Mouse (Mus musculus) kidney, postnatal 14 days (tissue): Measurements from ENCODE around the gene Nr1h4.

ENCODE experiments used
- DNase-seq: peaks from one replicate; pipeline ENCODE4 v3.0.0; 2022; ENCODE audit warnings: mixed read lengths

The Nr1h4 gene

DNA sequence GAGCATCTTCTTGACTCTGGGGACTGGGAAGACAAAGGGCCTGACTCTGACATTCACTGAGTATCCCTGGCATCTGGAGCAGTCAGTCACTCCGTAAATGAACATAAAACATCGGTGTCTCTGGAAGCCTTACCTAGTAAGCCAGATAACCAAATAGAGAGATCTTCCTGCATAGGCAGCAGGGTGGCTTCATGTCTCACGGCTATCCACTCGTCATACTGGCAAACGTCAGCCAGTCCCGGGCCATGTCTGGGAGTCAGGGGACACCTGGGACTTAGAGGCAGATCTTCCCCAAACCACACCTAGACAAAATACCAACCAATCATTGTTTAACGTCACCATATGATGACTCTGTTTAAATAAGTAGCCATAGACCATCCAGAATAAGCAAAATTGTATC is 102.6 kb downstream of the Nr1h4 start:
- DNase-seq = no peak

DNA sequence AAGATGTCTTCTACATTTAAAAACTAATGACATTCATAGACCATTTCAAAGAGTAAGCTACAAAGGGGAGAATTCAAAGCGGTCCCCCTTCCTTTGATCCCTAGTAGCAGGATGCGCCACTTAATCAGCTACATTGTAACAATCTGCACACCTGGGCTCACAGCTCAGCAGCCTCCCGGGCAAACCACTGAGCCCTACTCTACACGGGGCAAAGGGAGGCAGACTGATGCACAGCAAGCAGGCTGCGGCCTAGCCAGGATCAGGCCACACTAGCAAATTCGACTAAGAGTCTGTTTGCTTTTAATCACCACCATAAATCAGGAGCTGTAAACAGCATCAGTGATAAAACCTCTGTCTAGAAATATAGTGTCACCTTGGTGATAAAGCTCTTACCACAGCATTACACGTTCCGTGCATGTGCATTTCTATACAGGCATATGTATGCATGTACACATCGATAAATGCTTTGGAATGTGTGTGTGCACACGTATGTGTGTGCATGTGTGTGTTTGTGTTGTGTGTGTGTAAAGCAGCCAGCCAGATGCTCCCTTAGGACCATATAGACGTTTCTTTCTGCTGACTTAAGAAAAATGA is 108.5 kb downstream of the Nr1h4 start:
- no peak for DNase-seq

DNA sequence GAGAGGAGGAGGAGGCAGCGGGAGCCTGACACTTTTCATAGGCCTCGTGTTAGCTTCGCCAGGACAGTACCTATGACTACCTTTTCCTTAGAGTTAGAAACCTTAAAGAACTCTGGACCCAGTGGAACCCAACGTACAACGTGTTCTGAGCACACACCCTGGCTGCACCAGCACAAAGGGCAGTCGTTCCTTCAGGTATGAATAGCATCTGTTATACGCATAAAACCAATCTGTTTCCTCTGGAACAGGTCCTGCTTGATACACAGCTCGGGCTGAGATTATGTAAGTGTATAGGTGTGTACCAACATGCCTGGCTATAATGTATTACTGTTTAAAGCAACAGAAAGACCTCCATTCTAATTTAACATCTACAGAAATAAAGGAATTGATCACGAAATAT is 109.2 kb downstream of the Nr1h4 start:
- DNase-seq = no peak

- DNase-seq = no peak
Measured at GRCm38 (mm10) chr10:89423164-89423778, 110.1 kb downstream of the Nr1h4 start.

DNA sequence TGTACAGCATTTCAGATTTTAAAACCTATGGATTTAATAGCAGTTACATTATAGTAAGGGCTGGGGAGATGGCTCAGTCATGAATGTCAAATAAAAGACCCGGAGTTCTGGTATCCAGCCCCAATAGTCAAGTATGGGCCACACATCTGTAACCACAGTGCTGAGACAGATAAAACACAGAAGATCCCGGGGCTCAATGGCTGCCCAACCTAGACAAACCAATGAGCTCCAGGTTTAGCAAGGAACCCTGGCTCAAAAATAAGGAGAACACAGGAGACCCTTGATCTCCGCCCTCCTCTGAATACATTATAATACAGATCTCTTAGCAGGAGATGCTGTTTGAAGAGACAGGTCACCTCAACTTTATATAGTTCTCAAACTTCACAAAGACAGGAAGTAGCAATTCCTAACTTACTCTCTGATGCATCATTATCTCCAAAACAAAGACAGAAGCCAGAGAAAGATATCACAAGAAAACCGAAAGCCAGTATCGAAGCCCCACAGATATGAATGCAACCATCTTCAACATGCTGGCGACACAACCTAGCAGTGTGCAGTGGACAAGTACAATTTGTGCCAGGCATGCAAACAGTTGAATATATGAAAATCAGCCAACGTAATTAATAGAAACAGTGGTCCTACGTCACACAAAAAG is 110.8 kb downstream of the Nr1h4 start:
- no peak for DNase-seq

GRCm38 (mm10) chr10:89417966-89418365 is 115.4 kb downstream of the Nr1h4 start:
- DNase-seq = no peak

GRCm38 (mm10) chr10:89415478-89415877 is 117.9 kb downstream of the Nr1h4 start:
- no peak for DNase-seq

GRCm38 (mm10) chr10:89407551-89407950 is 125.8 kb downstream of the Nr1h4 start:
- DNase-seq = no peak

DNA sequence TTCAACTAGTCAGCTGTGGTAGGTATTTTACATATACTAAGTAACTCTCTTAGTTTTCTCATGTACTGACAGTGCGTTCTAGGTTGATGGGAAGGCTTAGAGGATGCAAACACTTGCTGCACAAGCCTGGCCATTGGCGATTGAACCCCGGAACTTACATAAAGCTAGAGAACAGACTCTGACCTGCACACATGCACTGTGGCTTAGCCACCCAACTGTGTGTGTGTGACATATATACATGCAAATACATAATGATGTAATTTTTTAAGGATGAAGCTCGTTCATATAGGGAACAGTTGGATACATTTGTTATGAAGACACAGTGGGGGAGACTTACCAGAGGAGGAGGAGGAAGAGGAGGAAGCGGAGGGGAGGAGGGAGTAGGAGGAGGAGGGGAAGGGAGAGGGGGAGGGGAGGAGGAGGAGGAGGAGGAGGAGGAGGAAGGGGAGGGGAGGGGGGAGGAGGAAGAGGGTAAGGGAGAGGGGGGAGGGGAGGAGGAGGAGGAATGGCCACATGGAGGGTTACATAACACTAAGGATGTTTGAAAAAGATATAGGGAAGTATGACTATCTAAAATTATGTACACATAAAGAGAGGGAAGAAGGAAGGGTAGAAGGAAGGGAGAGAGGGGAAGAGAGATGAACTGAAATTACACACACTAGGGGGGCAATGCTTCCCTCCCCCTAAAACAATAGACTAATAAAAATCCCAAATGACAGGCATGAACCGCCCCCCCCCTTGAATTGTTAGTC is 126.5 kb downstream of the Nr1h4 start:
- no peak for DNase-seq

GRCm38 (mm10) chr10:89404936-89405335 is 128.4 kb downstream of the Nr1h4 start:
- DNase-seq = no peak
